Mouse (Mus musculus) stomach, postnatal 0 days (tissue): ENCODE data around the gene Igfals.

Experiments used
- CTCF ChIP-seq: IDR thresholded peaks from 2 replicates; pipeline ENCODE4 v1.5.1; 2016; ENCODE audit warnings: antibody characterized with exemption, low read depth, mild to moderate bottlenecking, moderate library complexity
- EP300 ChIP-seq: optimal IDR thresholded peaks from 2 replicates; pipeline ENCODE3; 2016; ENCODE audit warnings: antibody characterized with exemption

DNA sequence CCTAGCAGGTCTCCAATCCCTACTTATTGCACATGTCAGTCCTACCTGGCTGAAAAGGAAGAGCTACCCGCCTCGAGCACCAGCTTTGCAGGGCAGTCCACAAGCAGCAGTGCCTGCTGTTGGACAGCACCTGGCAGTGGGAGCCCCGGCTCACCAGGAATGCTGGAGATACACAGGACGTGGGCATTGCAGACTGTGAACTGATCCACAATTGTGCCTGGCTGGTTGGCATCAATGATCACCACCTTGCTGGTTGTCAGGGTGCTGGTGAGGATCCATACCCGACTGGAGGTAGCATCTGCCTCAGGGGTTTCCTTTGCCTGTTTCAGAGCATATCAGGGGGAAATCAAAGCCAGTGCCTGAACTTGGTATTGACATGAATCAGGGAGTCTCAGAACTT, 36.3 kb downstream of the Igfals start:
- TF ChIP-seq CTCF = no peak
- TF ChIP-seq EP300 = no peak
